Mouse (Mus musculus) stomach, postnatal 0 days (tissue): ENCODE measurements around the gene Xrn2. TPM values are rescaled to one million over a fixed set of nuclear protein-coding genes. Genes with fewer than 3 reads are reported as not detected.

Experiments
- ATAC-seq: fragments of 200-750 bp; cut with Nextera tagmentation; 2 replicates; pipeline ENCODE4 v1.8.0; 2017; ENCODE audit not compliant: low FRiP score, low TSS enrichment
- DNase-seq: peaks from one replicate; pipeline ENCODE4 v3.0.0-alpha.2; 2016; ENCODE audit warnings: low spot score
- H3K27ac ChIP-seq: fragments of 300-500 bp; sonication (generic); replicated peaks from 2 replicates; pipeline ENCODE4 v1.5.1; 2014; ENCODE audit warnings: mild to moderate bottlenecking, control low read depth
- H3K27me3 ChIP-seq: fragments of 300-500 bp; sonication (generic); 2 replicates; pipeline ENCODE4 v1.6.1; 2014; ENCODE audit warnings: low read length; ENCODE audit not compliant: control insufficient read depth, insufficient read depth
- H3K36me3 ChIP-seq: fragments of 300-500 bp; sonication (generic); 2 replicates; pipeline ENCODE4 v1.6.1; 2014; ENCODE audit warnings: low read length, mixed read lengths; ENCODE audit not compliant: control insufficient read depth, insufficient read depth
- H3K4me1 ChIP-seq: fragments of 300-500 bp; sonication (generic); replicated peaks from 2 replicates; pipeline ENCODE4 v1.6.1; 2014; ENCODE audit warnings: antibody characterized with exemption; ENCODE audit not compliant: control insufficient read depth, insufficient read depth
- H3K4me2 ChIP-seq: fragments of 300-500 bp; sonication (generic); replicated peaks from 2 replicates; pipeline ENCODE4 v1.6.1; 2014; ENCODE audit warnings: low read depth, mild to moderate bottlenecking, control low read depth, moderate library complexity
- H3K4me3 ChIP-seq: fragments of 300-500 bp; sonication (generic); 2 replicates; pipeline ENCODE4 v1.5.1; 2014; ENCODE audit warnings: low read depth, low read length, control low read depth
- H3K9ac ChIP-seq: fragments of 300-500 bp; sonication (generic); 2 replicates; pipeline ENCODE4 v1.6.1; 2014; ENCODE audit warnings: mild to moderate bottlenecking, low read length, control low read depth, mixed read lengths
- H3K9me3 ChIP-seq: fragments of 300-500 bp; sonication (generic); 2 replicates; pipeline ENCODE4 v1.6.1; 2016; ENCODE audit warnings: low read length; ENCODE audit not compliant: control insufficient read depth
- CTCF ChIP-seq: IDR thresholded peaks from 2 replicates; pipeline ENCODE4 v1.5.1; 2016; ENCODE audit warnings: antibody characterized with exemption, low read depth, mild to moderate bottlenecking, moderate library complexity
- EP300 ChIP-seq: optimal IDR thresholded peaks from 2 replicates; pipeline ENCODE3; 2016; ENCODE audit warnings: antibody characterized with exemption
- WGBS: fragments of 180-500 bp; shearing (Covaris S2); extraction: QIAGEN DNeasy Blood & Tissue Kit; methylation state at CpG from one replicate; pipeline ENCODE4 v1.1.7; 2014; 5-methylcytosine and 5-hydroxymethylcytosine counted together
- polyA plus RNA-seq: library from polyadenylated mRNA; unstranded; fragments of >200 nt; fragmentation: Nextera tagmentation; extraction: Ambion mirVana; gene quantifications from 2 replicates; pipeline ENCODE4 v1.2.1, GENCODE M21; 2015

Gene Xrn2
- polyA plus RNA-seq, 1 experiment from 2014 or later = 37.8 TPM

DNA sequence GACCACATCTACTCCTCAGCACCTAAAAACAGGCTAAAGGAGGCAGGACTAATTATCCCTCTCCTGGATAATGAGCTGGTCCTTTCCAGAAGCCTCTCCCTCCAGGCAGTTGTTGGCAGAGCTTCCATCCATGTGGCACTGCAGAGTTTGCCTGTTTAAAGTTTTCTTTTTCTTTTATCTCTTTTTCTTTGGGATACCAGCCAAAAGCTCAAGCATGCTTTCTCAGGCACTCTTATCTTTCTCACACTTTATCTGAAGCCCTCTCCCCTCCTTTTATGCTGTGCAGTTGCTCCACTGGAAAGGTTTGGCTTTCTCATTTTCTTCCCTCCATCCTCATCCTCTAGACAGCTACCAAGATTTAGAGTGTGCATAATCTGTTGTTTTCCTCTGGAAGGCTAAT lies 26.4 kb upstream of the Xrn2 start:
- Histone ChIP-seq H3K27me3 (no peaks in the 10 kb centered on the region), H3K4me2 (no peak overlapping the region), H3K27ac (no peak overlapping the region), H3K9me3 (no peaks in the 10 kb centered on the region), H3K4me3 (no peak overlapping the region), H3K4me1 (no peaks in the 10 kb centered on the region), H3K9ac (no peak overlapping the region), H3K36me3 (no peaks in the 10 kb centered on the region)
- TF ChIP-seq EP300 (no peak), CTCF (no peak)
- DNase-seq (no peak), ATAC-seq (no peak)

DNA sequence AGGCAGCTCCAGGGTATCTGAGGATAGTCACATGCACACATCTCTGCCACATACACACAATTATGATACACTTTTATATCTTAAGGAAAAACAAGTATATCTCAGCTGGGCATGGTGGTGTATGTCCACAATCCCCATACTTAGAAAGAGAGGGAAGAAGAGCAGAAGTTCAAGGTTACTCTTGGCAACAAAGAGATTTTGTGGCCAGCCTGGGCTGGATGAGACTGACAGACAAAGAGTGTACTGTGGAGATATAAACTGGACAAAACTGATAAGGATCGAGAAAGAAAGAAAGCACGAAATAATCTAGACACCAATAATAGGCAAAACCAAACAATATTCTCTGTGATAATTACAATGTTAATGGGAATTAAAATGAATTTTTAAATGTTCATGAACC lies 5.5 kb upstream of the Xrn2 start:
- no peak overlapping the region for H3K27ac ChIP-seq
- H3K9me3 ChIP-seq = no peaks in the 10 kb centered on the region
- H3K36me3 ChIP-seq = no peaks in the 10 kb centered on the region
- TF ChIP-seq CTCF (no peak), EP300 (no peak)
- DNase-seq (no peak), ATAC-seq (no peak)
- H3K4me3 ChIP-seq = no peak overlapping the region
- no peak overlapping the region for H3K9ac ChIP-seq
- no peak overlapping the region for H3K4me2 ChIP-seq
- H3K4me1 ChIP-seq = no peaks in the 10 kb centered on the region
- H3K27me3 ChIP-seq = no peaks in the 10 kb centered on the region
- 89% methylated on average over 2 of the region's 2 CpGs for WGBS

DNA sequence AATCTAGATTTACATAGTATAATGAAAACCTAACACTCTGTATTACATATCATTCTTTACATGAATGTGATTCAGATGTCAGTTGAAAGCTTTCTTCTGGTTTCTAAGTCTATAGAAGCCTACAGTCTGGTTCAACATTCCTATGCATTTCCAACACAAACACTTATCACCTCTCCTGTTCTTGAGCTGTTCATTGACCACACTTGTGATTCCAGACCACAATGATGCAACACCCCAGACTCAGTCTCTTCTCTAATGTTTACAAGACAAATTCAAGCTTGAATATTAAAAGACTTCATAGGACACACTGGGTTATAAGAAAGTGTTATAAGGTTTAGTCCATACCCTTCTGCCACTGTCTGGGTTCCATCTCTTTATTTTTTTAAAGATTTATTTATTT lies 3.7 kb upstream of the Xrn2 start:
- DNase-seq = no peak
- Histone ChIP-seq H3K9me3 (no peaks in the 10 kb centered on the region), H3K27me3 (no peaks in the 10 kb centered on the region), H3K27ac (no peak overlapping the region), H3K36me3 (no peaks in the 10 kb centered on the region), H3K4me1 (no peaks in the 10 kb centered on the region), H3K4me3 (no peak overlapping the region), H3K9ac (no peak overlapping the region), H3K4me2 (no peak overlapping the region)
- ATAC-seq = no peak
- no peak for TF ChIP-seq CTCF

DNA sequence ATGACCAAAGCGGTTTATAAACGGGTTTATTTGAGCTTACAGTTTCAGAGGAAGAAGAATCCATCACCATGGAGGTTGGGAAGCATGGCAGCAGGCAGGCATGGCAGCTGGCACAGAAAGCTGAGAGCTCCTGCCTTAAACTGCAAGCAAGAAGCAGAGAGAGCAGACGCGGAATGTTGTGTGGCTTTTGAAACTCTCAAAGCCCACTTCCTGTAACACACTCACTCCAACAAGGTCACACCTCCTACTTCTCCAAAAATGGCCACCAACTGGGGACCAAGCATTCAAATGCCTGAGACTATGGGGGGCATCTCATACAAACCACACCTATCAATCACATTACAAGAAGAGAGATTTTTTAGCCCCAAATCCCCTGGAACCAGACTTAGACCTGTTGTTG lies 2.7 kb upstream of the Xrn2 start:
- no peak for ATAC-seq
- WGBS = 91% methylated on average over 4 of the region's 4 CpGs

DNA sequence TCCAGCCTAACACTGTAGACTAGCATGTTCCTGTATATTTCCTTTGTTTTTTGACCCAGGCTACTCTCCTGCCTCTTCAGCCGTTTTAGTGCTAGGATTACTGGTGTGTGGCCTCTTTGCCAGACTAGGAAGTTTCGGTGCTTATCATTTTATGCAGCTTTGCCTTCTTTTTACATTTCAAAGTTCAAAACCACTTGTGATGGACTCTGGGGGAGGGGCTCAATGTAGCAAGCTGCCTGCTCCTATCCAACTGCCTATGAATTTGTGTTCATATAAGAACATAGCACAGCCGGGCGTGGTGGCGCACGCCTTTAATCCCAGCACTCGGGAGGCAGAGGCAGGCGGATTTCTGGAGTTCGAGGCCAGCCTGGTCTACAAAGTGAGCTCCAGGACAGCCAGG lies 1.8 kb upstream of the Xrn2 start:
- Histone ChIP-seq H3K36me3 (no peaks in the 10 kb centered on the region), H3K4me1 (no peaks in the 10 kb centered on the region), H3K9ac (no peak overlapping the region), H3K27me3 (no peaks in the 10 kb centered on the region), H3K9me3 (no peaks in the 10 kb centered on the region), H3K4me2 (no peak overlapping the region), H3K4me3 (no peak overlapping the region), H3K27ac (no peak overlapping the region)
- 95% methylated on average over 9 of the region's 9 CpGs for WGBS
- no peak for ATAC-seq
- DNase-seq = no peak
- TF ChIP-seq CTCF = no peak
- no peak for TF ChIP-seq EP300

More for the DNA sequence above, 2.7 kb upstream of the Xrn2 start:
- no peaks in the 10 kb centered on the region for H3K4me1 ChIP-seq
- H3K9me3 ChIP-seq = no peaks in the 10 kb centered on the region
- no peaks in the 10 kb centered on the region for H3K36me3 ChIP-seq
- H3K9ac ChIP-seq = no peak overlapping the region
- H3K27me3 ChIP-seq = no peaks in the 10 kb centered on the region
- TF ChIP-seq EP300 (no peak), CTCF (no peak)
- no peak overlapping the region for H3K4me3 ChIP-seq
- no peak overlapping the region for H3K4me2 ChIP-seq
- H3K27ac ChIP-seq = no peak overlapping the region
- no peak for DNase-seq

DNA sequence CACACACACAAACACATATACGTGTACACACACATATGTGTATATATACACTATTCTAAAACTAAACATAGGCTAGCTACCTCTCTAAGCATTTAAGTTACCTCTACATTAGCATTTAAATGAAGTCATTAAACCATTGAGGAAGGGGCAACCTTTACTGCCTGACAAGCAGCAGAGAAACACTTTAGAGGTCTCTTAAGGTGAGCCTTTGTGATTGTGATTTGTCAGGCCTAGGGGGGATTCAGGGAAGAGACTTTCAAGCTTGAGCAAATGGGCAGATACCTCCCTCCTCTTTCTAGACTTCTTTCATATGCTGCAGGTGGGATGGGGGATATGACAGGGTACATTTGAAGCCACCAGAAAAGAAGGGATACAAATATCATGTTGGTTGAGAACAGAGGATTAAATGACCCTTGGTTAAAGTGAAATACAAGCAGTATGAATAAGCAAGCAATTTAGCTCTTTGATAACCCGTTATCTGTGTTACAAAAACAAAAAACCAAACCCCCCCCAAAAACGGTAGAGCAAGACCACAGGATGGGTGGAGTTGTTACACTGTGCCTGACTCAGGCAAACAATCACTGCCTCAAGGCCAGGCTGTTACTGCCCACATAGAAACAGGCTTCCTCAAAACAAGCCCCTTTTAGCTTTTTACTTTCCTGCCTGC lies 1.2 kb upstream of the Xrn2 start:
- H3K27me3 ChIP-seq = no peaks in the 10 kb centered on the region
- peak overlapping the region; percentile 93 for H3K9ac ChIP-seq
- DNase-seq (no peak), ATAC-seq (no peak)
- H3K4me3 ChIP-seq = peak overlapping the region; percentile 90; the same call in 1 of the 2 replicates
- H3K36me3 ChIP-seq = no peaks in the 10 kb centered on the region
- H3K27ac ChIP-seq = peak overlapping the region; percentile 99
- peak overlapping the region; percentile 74 for H3K4me2 ChIP-seq
- no peaks in the 10 kb centered on the region for H3K4me1 ChIP-seq
- no peak for TF ChIP-seq EP300
- TF ChIP-seq CTCF = no peak
- WGBS = 56% methylated on average over 3 of the region's 3 CpGs
- H3K9me3 ChIP-seq = no peaks in the 10 kb centered on the region
